Mouse (Mus musculus) fibroblast of lung, adult 2 months (primary cell): ENCODE data around the gene Mxi1.

Source experiments
- DNase-seq: peaks from one replicate; pipeline ENCODE4 v3.0.0-alpha.2; 2011; ENCODE audit warnings: low read depth

The Mxi1 gene

GRCm38 (mm10) chr19:53310348-53310747 lies at the start of gene Mxi1:
Gene Mxi1 (plus strand): TSS chr19:53310518.
- DNase-seq: peak; percentile 73

GRCm38 (mm10) chr19:53260828-53261227 lies 49.5 kb upstream of the Mxi1 start:
- DNase-seq: no peak

GRCm38 (mm10) chr19:53262061-53262460 lies 48.3 kb upstream of the Mxi1 start:
- no peak for DNase-seq

- no peak for DNase-seq
Measured at GRCm38 (mm10) chr19:53263859-53264733, 46.2 kb upstream of the Mxi1 start.

- DNase-seq: no peak
Measured at GRCm38 (mm10) chr19:53264821-53265727, 45.2 kb upstream of the Mxi1 start.

- no peak for DNase-seq
Measured at GRCm38 (mm10) chr19:53267305-53267704, 43.0 kb upstream of the Mxi1 start.

- no peak for DNase-seq
Measured at GRCm38 (mm10) chr19:53273055-53273722, 37.1 kb upstream of the Mxi1 start.

- DNase-seq: no peak
Measured at GRCm38 (mm10) chr19:53273781-53274428, 36.4 kb upstream of the Mxi1 start.

- no peak for DNase-seq
Measured at GRCm38 (mm10) chr19:53275204-53275603, 35.1 kb upstream of the Mxi1 start.

GRCm38 (mm10) chr19:53276902-53277707 lies 33.2 kb upstream of the Mxi1 start:
- no peak for DNase-seq

GRCm38 (mm10) chr19:53278491-53279415 lies 31.6 kb upstream of the Mxi1 start:
- DNase-seq: no peak

- no peak for DNase-seq
Measured at GRCm38 (mm10) chr19:53280254-53280653, 30.1 kb upstream of the Mxi1 start.

GRCm38 (mm10) chr19:53282571-53282970 lies 27.7 kb upstream of the Mxi1 start:
- no peak for DNase-seq

GRCm38 (mm10) chr19:53283742-53284141 lies 26.6 kb upstream of the Mxi1 start:
- DNase-seq: no peak

- no peak for DNase-seq
Measured at GRCm38 (mm10) chr19:53284268-53285208, 25.8 kb upstream of the Mxi1 start.

GRCm38 (mm10) chr19:53296331-53297254 lies 13.7 kb upstream of the Mxi1 start:
- DNase-seq: no peak

- DNase-seq: no peak
Measured at GRCm38 (mm10) chr19:53299156-53299828, 11.0 kb upstream of the Mxi1 start.
